Mouse (Mus musculus) adrenal gland, postnatal 25 days (tissue): ENCODE measurements around the gene Gpr22. TPM values are rescaled to one million over a fixed set of nuclear protein-coding genes. Genes with fewer than 3 reads are reported as not detected.

ENCODE experiments used
- DNase-seq: peaks from one replicate; pipeline ENCODE4 v3.0.0; 2021; ENCODE audit warnings: mixed read lengths
- total RNA-seq: library from RNA; stranded (reverse); gene quantifications from 2 replicates; pipeline ENCODE4 v1.2.3, GENCODE M21; 2021

The Gpr22 gene
- total RNA-seq, 1 experiment from 2014 or later = 6.8 TPM

- no peak for DNase-seq
Measured at GRCm38 (mm10) chr12:31667187-31667586, 46.6 kb downstream of the Gpr22 start.

GRCm38 (mm10) chr12:31665999-31666398 is 47.7 kb downstream of the Gpr22 start:
- DNase-seq = no peak

Other genes with a start within 250 kb of the Gpr22 start
- 16.6 and 18.4 TPM in 2 replicates for gene Cbll1, start 214.3 kb downstream of the Gpr22 start, total RNA-seq
- 4.8 and 8.1 TPM in 2 replicates for gene Slc26a4, start 154.0 kb downstream of the Gpr22 start, total RNA-seq
- gene Bcap29, start 79.3 kb downstream of the Gpr22 start, total RNA-seq = 22.1 and 26.5 TPM in 2 replicates
- 8.6 and 11.8 TPM in 2 replicates for gene Dus4l, start 59.1 kb downstream of the Gpr22 start, total RNA-seq
- 39.2 and 51.5 TPM in 2 replicates for gene Cog5, start 59.1 kb downstream of the Gpr22 start, total RNA-seq
- gene Hbp1, start 236.6 kb upstream of the Gpr22 start, total RNA-seq = 121 and 130 TPM in 2 replicates